In genomic region chr6:52577270-52577669, GRCm38 (mm10) we compare ENCODE assay signal across 9 mouse cellular contexts.
DNase-seq lines count a peak whose midpoint lies in the region; ATAC-seq lines count a peak whose summit lies in the region.
"Had no signal": no experiment of that assay in that cellular context is flagged by ENCODE, and none has a peak within 500 bp of the region (broad histone marks: within the 10 kb centered on the region; RNA-seq: fewer than 3 reads in every experiment).

No protein-coding gene starts in this region.

- 32% methylated on average over 4 of the region's 4 CpGs for WGBS in embryonic facial prominence, embryonic 11.5 days
- 36% methylated on average over 4 of the region's 4 CpGs for WGBS in embryonic facial prominence, embryonic 10.5 days

- DNase-seq in embryonic facial prominence, embryonic 11.5 days (ENCODE audit: low spot score) = peak; percentile 57
- no peak for DNase-seq in embryonic facial prominence, embryonic 10.5 days (ENCODE audit: low spot score)
- peak; percentile 15 for DNase-seq in left cerebral cortex, adult 11 months (ENCODE audit: low spot score)
- DNase-seq in left cerebral cortex, adult 18-20 months (ENCODE audit: low spot score in 2 of 2) = no peak
- peak; percentile 30 for DNase-seq in R1 (ENCODE audit: low read depth, low spot score)
- DNase-seq in lung, postnatal 36 days = peak; percentile 84
- no peak for DNase-seq in neural tube, embryonic 10.5 days (ENCODE audit: extremely low spot score, low spot score)
- DNase-seq: liver, embryonic 13.5 days had no signal

- no peaks in the 10 kb centered on the region for H3K36me3 ChIP-seq in embryonic facial prominence, embryonic 11.5 days (replicated peaks; ENCODE audit: control insufficient read depth, insufficient read depth, low read depth, low read length)
- H3K36me3 ChIP-seq in embryonic facial prominence, embryonic 10.5 days (replicated peaks) = peaks cover 6% of the 10 kb centered on the region; the same call in 1 of the 2 replicates
- H3K36me3 ChIP-seq: liver, embryonic 13.5 days had no signal

- ATAC-seq in embryonic facial prominence, embryonic 11.5 days (replicated peaks; ENCODE audit: insufficient number of reproducible peaks, low FRiP score, low TSS enrichment, low read depth) = no peak
- ATAC-seq in megakaryocyte, adult 5-6 weeks (ENCODE audit: poor library complexity, severe bottlenecking) = no peak

- no peak overlapping the region for H3K4me2 ChIP-seq in embryonic facial prominence, embryonic 11.5 days (ENCODE audit: low read depth, low read length)
- H3K4me2 ChIP-seq: liver, embryonic 13.5 days had no signal

- H3K9ac ChIP-seq in embryonic facial prominence, embryonic 11.5 days (replicated peaks; ENCODE audit: low read length) = no peak overlapping the region
- H3K9ac ChIP-seq: liver, embryonic 13.5 days had no signal

- H3K4me1 ChIP-seq in embryonic facial prominence, embryonic 11.5 days (ENCODE audit: control insufficient read depth, insufficient read depth, low read length) = no peaks in the 10 kb centered on the region
- H3K4me1 ChIP-seq in embryonic facial prominence, embryonic 10.5 days = peaks cover 4% of the 10 kb centered on the region; the same call in 1 of the 2 replicates
- H3K4me1 ChIP-seq: liver, embryonic 13.5 days had no signal

- no peaks in the 10 kb centered on the region for H3K27me3 ChIP-seq in embryonic facial prominence, embryonic 11.5 days (ENCODE audit: control insufficient read depth, insufficient read depth, low read length)
- no peaks in the 10 kb centered on the region for H3K27me3 ChIP-seq in embryonic facial prominence, embryonic 10.5 days (replicated peaks; ENCODE audit: low read depth, poor library complexity, severe bottlenecking)
- H3K27me3 ChIP-seq: liver, embryonic 13.5 days had no signal

- H3K27ac ChIP-seq in embryonic facial prominence, embryonic 11.5 days (replicated peaks; ENCODE audit: low read depth, low read length) = no peak overlapping the region
- no peak overlapping the region for H3K27ac ChIP-seq in embryonic facial prominence, embryonic 10.5 days (replicated peaks)
- H3K27ac ChIP-seq: liver, embryonic 13.5 days had no signal

- no peak overlapping the region for H3K4me3 ChIP-seq in embryonic facial prominence, embryonic 11.5 days (ENCODE audit: low read depth, low read length)
- no peak overlapping the region for H3K4me3 ChIP-seq in embryonic facial prominence, embryonic 10.5 days
- H3K4me3 ChIP-seq: liver, embryonic 13.5 days had no signal

- H3K9me3 ChIP-seq in embryonic facial prominence, embryonic 11.5 days (replicated peaks; ENCODE audit: control insufficient read depth, low read length) = no peaks in the 10 kb centered on the region
- H3K9me3 ChIP-seq in embryonic facial prominence, embryonic 10.5 days = no peaks in the 10 kb centered on the region
- H3K9me3 ChIP-seq: liver, embryonic 13.5 days had no signal

Comparison
In these comparisons a context has a peak if more than half of its experiments do, and no peak if none do; other contexts are left out.
1. DNase-seq: peak in embryonic facial prominence, embryonic 11.5 days (single experiment), left cerebral cortex, adult 11 months (single experiment), R1 (single experiment) and lung, postnatal 36 days (single experiment); none in embryonic facial prominence, embryonic 10.5 days (single experiment), left cerebral cortex, adult 18-20 months (0 of 2) and neural tube, embryonic 10.5 days (single experiment).